Mouse (Mus musculus): ENCODE measurements around the gene Tdp2.
"Not testable (repeated sequence)": the region's sequence is repeated elsewhere in the genome, so short reads cannot be mapped to it uniquely, and the experiment has no call there.

Gene Tdp2

DNA sequence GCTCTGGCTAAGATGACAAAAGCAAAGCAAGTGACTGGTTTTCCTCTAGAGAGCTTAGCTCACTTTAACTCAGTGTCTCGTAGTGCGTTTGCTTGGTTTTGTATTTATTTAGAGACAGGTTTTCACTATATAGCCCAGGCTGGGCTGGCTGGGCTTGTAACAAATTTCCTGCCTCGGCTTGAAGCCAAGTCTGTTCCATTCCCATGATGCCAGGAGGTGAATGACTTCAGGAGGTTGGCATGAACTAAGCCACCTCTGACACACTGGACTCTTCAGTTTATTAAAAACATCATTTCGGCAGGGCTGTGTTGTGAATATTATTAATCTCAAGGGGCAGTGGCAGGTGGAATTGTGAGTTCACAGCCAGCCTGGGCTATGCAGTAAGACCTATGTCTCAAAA, 5.9 kb upstream of the Tdp2 start:
- no peak for DNase-seq (ENCODE audit: low spot score)

DNA sequence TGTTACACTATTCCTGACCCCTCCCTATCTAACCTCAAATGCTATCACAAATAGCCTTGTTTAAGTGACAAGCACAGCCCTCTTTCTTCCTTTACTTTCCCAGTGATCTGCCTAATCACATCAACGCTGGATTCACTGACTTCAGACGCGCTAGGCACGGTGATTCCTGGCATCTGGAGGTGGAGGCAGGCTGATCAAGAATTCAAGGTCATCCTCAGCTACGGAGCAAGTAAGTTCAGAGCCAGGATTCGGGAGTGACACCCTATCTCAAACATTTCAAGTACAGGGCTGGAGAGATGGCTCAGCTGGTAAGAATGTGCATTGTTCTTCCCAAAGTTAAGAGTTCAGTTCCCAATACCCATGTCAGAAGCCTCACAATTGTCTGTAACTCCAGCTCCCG, 5.4 kb upstream of the Tdp2 start:
- no peak for DNase-seq (ENCODE audit: low spot score)

DNA sequence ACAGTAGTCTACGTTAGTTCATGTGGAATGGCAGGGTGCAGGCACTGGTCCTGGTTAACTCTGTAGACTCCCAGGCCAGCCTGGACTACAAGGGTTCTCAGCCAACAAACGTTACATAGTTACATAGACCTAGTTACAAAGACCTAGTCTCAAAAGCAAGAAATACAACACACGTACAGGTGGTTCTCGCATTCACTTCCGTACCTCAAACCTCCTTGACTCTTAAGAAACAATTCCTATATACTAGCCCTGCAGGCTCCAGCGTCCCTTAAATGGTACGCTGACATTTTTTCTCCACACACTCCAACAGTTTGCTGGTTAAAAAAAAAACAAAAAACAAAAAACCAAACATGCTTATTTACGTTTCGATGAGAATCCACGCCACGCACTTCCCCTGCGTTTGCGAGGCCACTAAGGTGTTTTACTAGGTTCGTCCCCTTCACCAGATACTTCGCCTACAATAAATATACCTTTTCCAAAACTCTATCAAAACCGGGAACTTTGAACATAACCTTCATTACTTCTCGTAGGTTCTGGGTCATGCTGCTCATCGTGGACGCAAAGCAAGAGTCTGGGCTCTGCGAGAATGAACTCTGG, 625 bp upstream of the Tdp2 start:
- DNase-seq (ENCODE audit: low spot score), result no peak

DNA sequence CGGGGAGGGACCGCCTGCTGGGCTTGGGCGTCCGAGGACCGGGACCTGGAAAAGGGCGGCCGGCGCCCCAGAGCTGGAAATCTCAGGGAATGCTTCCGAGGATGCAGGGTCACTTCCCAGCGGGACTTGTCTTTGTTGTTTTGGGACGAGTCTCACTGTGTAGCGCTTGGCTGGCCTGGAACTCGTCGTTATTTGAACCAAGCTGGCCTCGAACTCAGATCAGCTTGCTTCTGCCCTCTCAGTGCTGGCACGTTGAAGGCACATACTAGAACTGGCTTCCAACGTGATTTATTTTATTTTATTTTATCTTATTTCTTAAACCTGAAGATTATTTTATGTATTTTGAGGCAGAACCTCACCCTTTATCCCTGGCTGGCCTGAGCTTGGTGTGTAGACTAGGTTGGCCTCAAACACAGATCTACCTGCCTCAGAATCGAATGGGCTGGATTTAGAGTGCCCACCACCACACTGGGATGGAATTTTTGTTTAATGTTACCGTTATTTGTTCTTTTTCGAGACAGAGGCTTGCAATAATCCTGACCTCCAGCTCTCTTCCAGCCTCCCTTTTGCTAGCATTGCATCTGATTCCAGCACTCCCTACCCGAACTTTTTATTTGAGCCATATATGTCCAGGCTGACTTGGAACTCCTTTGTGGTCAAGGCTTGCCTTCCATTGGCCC, 792 bp downstream of the Tdp2 start:
- no peak for DNase-seq (ENCODE audit: low spot score)

DNA sequence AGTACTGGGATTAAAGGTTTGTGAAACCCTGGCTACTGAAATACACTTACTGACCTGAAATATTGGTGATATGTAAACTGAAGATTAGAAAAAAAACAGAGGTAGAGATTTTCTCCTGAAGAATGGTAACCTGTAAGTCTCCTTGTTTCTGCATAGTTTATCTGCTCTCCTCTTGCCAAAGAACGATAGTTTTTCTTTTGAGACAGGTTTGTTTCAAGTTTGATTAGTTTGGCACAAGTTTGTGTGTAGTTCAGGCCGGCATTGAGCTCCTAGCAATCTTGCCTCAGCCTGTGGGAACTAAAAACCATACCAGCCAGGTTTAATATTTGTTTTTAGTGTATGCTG, 1.3 kb downstream of the Tdp2 start:
- DNase-seq (ENCODE audit: low spot score), result no peak

DNA sequence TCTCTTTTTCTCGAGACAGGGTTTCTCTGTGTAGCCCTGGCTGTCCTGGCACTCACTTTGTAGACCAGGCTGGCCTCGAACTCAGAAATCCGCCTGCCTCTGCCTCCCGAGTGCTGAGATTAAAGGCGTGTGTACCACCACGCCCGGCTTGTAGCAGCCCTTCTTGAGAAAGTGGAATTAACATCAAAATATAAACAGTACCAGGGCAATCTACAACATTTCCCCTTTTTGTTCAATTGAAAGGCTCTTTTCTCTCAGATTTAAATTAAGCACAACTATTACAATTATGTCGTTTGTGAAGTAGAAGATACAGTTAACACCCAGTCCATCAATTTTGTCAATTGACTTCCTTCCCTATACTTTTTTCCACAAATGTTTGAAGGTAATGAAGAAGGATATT, 6.3 kb downstream of the Tdp2 start:
- DNase-seq (ENCODE audit: low spot score), result not testable (repeated sequence)

DNA sequence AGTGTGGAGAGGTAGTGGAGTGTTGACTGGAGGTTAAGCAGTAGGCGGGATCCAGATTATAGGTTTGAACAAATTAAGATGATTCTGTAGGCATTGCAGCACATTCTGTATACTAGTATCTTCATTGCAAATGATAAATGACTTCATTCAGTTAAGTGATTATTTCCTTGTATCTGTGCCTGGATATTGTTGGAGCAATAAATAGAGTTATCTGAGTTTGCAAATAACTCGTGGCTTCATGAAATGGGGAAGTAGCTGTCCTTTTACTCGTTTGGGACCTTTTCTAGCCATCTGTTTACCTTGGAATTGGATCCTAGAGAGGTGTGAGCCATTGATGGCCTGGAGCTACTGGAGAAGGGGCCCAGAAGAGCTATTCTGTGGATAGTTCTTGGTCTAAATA, 8.4 kb downstream of the Tdp2 start:
- DNase-seq (ENCODE audit: low spot score), result no peak

DNA sequence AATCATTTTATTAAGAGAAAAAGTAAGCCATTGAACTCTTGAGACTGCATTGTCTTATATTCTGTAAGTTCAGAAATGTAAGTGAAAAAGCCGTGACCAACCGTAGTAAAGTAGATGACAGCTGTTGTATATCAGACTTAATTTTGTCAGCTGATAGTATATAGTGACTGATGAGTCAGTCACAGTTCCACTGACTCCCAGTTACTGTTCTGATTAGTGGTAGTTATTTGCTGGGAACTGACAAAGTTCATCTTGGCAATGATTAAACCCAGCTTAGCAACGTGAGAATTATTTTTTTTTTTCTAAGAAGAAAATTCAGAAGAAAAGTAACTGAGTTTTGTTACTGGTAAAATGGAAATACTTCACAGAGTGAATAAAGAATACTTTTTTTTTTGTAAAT, 10.2 kb downstream of the Tdp2 start:
- DNase-seq (ENCODE audit: low spot score), result no peak

DNA sequence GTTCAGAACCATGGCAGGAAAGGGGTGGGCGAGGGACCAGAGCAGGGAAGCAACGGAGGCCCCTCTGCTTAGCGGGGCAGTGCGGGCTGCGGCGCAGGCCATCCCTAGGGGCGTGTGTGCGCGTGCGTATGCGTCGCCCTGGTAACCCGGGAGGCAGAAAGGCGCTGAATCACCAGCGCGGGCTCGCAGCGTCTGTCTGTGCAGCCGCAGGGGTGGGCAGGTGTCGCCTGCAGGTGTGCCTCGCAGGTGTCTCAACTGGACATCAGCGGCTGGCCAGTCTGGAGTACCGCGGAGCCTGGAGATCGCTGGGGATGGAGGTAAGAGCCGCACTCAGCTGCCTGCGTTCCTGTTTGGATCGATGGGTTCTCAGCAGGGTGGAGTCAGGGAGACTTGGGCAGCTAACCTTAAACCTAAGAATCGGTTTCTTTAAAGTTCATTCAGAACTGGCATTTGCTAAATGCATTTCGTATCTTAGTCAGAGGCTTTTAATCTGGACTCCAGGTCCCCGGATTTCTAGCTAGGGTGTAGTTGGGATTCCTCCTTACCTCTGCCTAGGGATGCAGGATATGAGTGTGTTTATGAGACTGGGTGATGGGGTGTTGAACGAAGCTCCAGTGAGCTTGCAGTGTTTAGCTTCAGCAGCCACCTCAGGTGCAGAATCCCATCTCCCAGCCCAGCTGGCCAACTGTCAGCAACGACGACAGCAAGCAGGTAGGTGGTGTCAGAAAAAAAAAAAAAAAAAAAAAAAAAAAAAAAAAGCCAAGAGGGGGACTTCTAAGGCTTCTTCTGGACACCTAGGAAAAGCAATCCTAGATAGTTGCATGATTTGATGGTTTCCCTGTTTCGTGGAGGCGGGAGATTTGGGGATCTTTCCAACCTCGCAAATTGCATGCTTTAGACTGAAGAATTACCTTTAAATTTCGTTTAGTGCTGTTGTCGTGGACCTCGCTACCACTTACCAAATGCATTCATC, 13.8 kb downstream of the Tdp2 start, which contains the start of gene D130043K22Rik:
TSS of gene D130043K22Rik (plus strand) at position 153 of the 973 bp plus-strand sequence.
- DNase-seq (ENCODE audit: low spot score), result peak; percentile 28

DNA sequence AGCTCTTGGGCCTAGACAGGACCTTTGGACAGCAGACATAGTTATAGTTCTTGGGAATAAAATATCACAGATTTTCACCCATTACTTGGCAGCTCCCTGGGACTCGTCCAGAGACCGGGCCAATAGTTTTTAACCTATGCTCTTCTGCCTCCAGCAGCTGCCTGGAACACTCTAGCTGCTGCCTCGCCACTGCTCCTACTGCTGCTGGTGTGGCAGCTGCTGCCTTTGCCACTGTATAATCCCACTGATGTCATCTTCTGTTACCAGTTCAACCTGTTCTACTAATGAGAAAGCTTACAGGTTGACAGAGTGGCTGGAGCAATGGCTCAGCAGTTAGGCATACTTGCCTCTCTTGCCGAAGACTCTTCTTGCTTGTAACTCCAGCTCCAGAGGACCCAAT, 17.8 kb downstream of the Tdp2 start:
- DNase-seq (ENCODE audit: low spot score), result no peak

DNA sequence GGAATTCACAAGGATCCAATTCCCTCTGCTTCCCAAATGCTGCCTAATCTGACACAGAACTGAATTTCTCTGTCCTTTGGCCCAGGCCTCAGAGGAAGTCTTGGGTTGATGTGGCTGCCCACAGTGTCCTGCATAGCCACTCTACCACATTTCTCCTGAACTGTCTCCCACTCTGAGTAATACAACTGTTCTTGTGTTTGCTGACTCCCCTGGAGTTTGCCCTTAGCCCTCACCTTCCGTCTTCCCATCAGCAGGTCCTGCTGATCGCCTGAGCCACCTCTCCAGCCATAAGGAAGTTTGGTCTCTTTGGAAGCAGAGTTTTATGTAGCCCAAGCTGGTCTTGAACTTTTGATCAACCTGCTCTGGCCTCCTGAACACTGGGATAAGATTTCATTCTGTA, 20.5 kb downstream of the Tdp2 start:
- DNase-seq (ENCODE audit: low spot score), result no peak

DNA sequence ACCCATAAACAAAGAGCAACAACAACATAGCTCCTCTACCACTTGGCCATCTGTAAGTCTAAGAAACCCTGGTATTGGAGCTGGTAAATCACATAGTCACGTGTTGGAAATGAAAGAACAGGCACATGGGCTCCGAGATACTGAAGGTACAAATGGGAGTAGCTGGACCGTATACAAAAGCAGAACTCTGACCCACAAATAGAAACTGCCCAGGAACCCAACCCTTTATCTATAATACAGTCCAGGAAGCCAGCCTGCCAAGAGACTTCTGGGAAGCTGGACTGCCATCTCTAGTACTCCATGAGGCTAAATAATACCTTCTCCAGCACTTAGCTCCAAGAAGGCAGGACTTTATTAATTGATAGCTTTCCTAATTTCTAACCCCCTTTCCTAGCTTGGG, 21.1 kb downstream of the Tdp2 start:
- no peak for DNase-seq (ENCODE audit: low spot score)

DNA sequence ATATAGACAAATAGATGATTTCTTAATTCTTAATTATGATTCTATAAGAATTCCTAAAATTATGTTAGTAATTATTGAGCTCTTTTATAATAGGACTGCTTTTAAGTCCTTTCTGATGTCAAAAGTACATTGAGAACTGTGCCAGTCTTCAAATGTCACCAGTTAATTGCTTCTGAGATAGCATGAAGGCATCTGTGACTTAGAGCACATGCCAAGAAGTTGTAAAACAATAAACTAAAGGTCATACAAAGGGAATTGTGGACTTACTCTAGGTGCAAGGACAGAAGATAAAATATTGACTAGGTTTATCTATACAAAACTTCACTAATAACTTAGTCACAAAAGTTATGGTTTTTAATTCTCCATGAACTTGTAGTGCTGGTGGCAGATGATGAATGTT, 27.6 kb downstream of the Tdp2 start:
- DNase-seq (ENCODE audit: low spot score), result no peak

DNA sequence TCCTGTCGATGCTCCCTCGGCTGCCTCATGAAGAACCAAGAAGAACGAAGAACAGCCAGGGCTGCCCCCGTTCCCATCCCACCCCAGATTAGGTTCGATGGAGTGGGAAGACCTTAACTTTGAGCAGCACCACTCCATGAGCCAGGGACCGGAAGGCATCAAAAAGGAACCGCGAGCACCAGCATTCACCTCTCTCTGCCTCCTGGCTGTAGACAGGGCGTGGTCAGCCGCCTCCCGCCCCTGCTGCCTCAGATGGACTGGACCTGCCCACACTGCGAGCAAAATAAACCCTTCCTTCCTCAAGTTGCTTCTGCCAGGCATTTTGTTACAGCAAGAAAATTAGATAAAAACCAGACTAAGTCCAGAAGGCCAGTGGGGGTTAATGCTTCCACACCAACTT, 29.6 kb downstream of the Tdp2 start:
- DNase-seq (ENCODE audit: low spot score), result no peak

DNA sequence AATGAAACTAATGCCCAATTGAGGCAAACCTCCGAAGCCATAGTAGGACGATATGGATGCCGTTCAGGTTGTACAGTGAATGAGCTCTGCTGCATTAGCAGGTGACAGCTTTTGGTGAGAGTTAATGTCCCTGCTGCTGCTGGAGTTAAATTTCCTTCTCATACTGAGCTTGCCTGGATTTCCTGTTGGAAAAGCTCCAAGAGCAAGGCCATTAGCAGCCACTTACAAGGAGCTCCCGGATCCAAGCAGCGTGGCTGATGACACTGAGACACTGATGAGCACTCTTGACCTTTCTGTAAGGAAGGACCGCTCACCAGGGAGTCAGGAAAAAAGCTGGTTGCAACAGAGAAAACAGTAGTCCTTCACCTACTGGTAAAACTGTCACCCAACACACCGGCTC, 30.5 kb downstream of the Tdp2 start:
- no peak for DNase-seq (ENCODE audit: low spot score)

DNA sequence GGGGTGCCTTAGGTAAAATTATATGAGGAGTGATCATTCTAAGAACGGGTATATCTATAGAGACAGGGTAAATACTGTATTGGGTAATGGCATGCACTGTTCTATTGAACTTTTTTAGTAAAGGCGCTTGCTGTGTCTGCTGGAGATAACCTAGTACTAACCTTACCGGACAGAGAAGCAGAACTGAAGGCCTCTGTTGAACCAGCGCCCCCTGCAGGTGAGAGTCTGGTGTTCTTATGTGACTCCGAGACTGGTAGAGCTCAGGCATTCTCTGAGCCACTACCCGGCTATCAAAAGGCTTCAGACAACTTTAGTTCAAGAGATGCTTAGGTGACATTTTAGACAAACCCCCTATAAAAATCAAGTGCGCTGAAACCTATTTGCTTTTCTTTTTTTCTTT, 31.0 kb downstream of the Tdp2 start:
- DNase-seq (ENCODE audit: low spot score), result peak; percentile 62

DNA sequence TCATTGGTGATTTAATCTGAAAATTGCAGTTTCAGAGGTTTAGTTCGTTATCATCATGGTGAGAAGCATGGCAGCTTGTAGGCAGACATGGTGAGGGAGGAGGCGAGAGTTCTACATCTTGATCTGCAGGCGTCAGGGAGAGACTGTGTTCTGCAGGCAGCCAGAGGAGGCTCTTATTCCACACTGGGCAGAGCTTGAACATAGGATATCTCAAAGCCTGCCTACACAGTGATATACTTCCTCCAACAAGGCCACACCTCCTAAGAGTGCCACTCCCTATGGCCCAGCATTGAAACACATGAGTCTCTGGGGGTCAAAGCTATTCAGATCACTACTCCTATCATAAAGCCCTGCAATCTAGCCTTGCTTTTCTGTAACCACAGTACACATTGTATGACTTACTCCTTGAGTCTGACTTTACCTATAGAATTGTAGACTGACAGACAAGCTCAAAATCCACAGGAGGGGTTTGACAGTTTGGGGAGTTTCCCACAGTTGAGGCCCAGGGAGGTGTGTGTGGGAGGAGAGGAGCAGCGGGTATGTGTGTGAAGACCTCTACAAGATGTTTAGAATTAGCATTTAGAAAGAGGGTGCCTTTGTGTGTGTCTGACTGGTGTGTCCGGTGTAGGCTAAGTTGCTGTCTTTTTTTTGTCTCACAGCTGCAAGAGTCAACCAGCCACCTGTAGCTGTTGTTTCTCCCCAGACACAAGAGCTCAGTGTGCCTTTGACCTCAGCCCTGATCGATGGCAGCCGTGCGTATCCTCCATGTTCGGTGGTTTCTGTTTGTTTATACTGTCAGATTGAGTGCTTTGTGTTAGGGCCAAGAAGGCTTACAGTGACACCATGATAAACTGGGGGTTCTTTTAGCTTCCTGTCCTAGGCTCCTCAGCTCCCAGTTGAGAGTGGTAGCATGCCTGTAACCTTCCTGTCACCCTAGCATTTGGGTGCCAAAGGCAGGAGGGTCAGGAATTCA, 35.2 kb downstream of the Tdp2 start:
- no peak for DNase-seq (ENCODE audit: low spot score)

DNA sequence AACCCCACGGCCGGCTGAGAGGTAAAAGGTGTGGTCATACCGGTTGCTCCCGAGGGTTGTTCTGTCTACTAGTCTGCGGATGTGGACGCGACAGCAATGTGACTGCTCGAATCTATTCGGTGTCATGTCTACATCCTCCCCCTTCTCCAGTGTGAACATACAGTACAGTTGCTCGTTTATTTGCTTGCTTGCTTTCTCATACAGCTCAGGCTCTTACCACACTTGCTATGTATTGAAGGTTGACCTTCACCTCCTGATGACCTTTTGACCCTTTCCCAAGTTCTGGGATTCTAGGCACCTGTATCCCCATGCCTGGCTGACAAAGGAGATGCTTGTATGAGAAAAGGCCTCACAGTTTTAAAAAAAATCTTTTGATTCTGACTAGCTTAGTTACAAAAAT, 36.3 kb downstream of the Tdp2 start:
- no peak for DNase-seq (ENCODE audit: low spot score)

DNA sequence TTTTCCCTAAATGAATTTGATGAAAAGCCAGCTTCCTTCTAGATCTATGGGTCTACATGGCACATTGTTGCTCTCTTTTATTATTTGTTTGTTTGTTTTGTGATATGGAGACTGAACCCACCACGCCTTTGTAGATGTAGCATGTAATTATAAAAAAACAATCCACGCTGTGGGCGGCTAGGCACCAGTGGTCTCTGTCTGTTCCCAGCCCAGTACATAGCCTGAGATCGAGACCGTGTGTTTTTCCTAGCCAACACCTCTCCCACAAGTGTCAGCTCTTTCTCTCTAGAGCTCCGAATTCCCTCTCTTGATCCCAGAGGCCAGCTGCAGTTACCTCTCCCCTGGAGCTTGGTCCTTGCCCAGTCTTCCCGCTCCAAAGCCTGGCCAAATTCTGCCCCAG, 36.8 kb downstream of the Tdp2 start:
- DNase-seq (ENCODE audit: low spot score), result no peak

DNA sequence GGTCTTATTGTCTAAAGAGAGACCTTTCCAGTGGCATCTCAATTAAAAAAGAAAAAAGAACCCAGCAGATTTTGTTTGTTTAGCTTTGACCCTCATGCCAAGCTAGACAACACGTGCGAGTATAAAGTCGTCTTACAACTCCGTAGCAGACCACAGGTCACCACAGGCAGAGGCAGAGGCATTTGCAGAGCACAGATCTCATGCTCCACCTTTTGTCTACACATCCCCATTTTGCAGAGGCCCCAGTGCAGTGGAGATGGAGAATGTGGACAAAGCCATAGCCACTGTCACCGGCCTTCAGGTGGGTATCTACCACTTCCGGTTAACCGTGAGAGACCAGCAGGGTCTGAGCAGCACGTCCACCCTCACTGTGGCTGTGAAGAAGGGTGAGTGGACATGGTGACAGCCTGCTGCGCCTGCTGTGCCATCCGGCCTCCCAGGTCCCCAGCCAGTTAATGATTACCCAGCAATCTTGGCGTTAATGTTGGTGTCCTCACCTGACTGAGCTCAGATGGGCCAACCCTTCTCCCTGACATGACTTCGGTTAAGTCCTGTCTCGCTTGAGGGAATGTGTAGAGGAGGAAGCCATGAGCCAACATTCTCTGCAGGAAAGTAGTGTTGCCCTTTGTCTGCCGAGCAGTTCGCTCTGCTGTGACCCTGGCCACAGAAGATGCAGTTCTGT, 48.0 kb downstream of the Tdp2 start:
- no peak for DNase-seq (ENCODE audit: low spot score)

DNA sequence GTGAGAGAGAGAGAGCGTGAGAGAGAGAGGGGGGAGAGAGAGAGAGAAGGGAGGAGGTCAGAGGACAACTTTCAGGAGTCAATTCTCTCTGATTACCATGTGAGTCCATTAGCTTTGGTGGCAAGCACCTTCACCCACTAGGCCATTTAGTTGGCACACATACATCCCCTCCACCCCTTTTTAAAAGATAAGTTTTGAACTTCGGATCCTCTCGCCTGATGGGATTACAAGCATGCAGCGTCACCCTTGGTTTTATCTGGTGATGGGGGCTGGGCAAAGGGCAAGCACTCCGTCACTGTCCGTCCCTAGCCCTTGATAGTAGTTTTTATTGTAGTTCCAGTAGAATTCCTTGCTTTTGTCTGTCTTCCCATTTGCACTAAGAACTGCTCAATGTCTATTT, 48.7 kb downstream of the Tdp2 start:
- no peak for DNase-seq (ENCODE audit: low spot score)

All from T-cell, adult 2 months (primary cell).